Mouse (Mus musculus) embryonic facial prominence, embryonic 11.5 days (tissue): ENCODE results near the gene Gucy1a1. TPM values are rescaled to one million over a fixed set of nuclear protein-coding genes. Genes with fewer than 3 reads are reported as not detected.

ENCODE experiments used
- ATAC-seq: fragments of 200-750 bp; cut with Nextera tagmentation; replicated peaks from 2 replicates; pipeline ENCODE4 v1.8.0; 2017; ENCODE audit warnings: low read depth; ENCODE audit not compliant: insufficient number of reproducible peaks, low FRiP score, low TSS enrichment
- DNase-seq: peaks from one replicate; pipeline ENCODE4 v3.0.0-alpha.2; 2015; ENCODE audit warnings: low spot score
- H3K27ac ChIP-seq: fragments of 300-500 bp; sonication (generic); replicated peaks from 2 replicates; pipeline ENCODE4 v1.5.1; 2014; ENCODE audit warnings: mild to moderate bottlenecking, low read depth, low read length, control low read depth
- H3K27me3 ChIP-seq: fragments of 300-500 bp; sonication (generic); 2 replicates; pipeline ENCODE4 v1.6.1; 2014; ENCODE audit warnings: mild to moderate bottlenecking, low read length, moderate library complexity, mixed read lengths; ENCODE audit not compliant: control insufficient read depth, insufficient read depth
- H3K36me3 ChIP-seq: fragments of 300-500 bp; sonication (generic); replicated peaks from 2 replicates; pipeline ENCODE4 v1.6.1; 2014; ENCODE audit warnings: low read depth, mild to moderate bottlenecking, low read length, moderate library complexity, mixed read lengths; ENCODE audit not compliant: control insufficient read depth, insufficient read depth
- H3K4me1 ChIP-seq: fragments of 300-500 bp; sonication (generic); 2 replicates; pipeline ENCODE4 v1.6.1; 2014; ENCODE audit warnings: low read length, mixed read lengths; ENCODE audit not compliant: control insufficient read depth, insufficient read depth
- H3K4me2 ChIP-seq: fragments of 300-500 bp; sonication (generic); 2 replicates; pipeline ENCODE4 v1.6.1; 2014; ENCODE audit warnings: low read depth, mild to moderate bottlenecking, control low read depth, low read length, moderate library complexity
- H3K4me3 ChIP-seq: fragments of 300-500 bp; sonication (generic); 2 replicates; pipeline ENCODE4 v1.5.1; 2014; ENCODE audit warnings: low read depth, low read length, control low read depth
- H3K9ac ChIP-seq: fragments of 300-500 bp; sonication (generic); replicated peaks from 2 replicates; pipeline ENCODE4 v1.6.1; 2014; ENCODE audit warnings: mild to moderate bottlenecking, control low read depth, low read length
- H3K9me3 ChIP-seq: fragments of 300-500 bp; sonication (generic); replicated peaks from 2 replicates; pipeline ENCODE4 v1.6.1; 2016; ENCODE audit warnings: mild to moderate bottlenecking, low read length, inconsistent platforms, mixed read lengths; ENCODE audit not compliant: control insufficient read depth
- WGBS: fragments of 180-500 bp; shearing (Covaris S2); extraction: QIAGEN DNeasy Blood & Tissue Kit; methylation state at CpG from one replicate; pipeline ENCODE4 v1.1.7; 2014; 5-methylcytosine and 5-hydroxymethylcytosine counted together
- polyA plus RNA-seq: library from polyadenylated mRNA; unstranded; fragments of >200 nt; fragmentation: Nextera tagmentation; extraction: Ambion mirVana; gene quantifications from 2 replicates; pipeline ENCODE4 v1.2.1, GENCODE M21; 2014

Gene Gucy1a1
- 3.0 and 3.6 TPM in 2 replicates for polyA plus RNA-seq

- ATAC-seq: peak; percentile 85
- H3K4me2 ChIP-seq: peak within 1 kb of the TSS; percentile 83
- DNase-seq: peak; percentile 47
- 0 out of 2 replicates have a peak, but pooled peaks cover 2% of the 10 kb centered on the region for H3K4me1 ChIP-seq
- H3K27me3 ChIP-seq: no peaks in the 10 kb centered on the region
- under 1% methylated on average over 36 of the region's 36 CpGs for WGBS
- H3K27ac ChIP-seq: no peak within 1 kb of the TSS
- H3K9ac ChIP-seq: peak within 1 kb of the TSS; percentile 62
- H3K9me3 ChIP-seq: no peaks in the 10 kb centered on the region
- peak within 1 kb of the TSS; percentile 40 for H3K4me3 ChIP-seq
- no peaks in the 10 kb centered on the region for H3K36me3 ChIP-seq
These were observed at the start of gene Gucy1a1 for GRCm38 (mm10) chr3:82145126-82145901. Gucy1a1 (minus strand) TSS chr3:82145789.

DNA sequence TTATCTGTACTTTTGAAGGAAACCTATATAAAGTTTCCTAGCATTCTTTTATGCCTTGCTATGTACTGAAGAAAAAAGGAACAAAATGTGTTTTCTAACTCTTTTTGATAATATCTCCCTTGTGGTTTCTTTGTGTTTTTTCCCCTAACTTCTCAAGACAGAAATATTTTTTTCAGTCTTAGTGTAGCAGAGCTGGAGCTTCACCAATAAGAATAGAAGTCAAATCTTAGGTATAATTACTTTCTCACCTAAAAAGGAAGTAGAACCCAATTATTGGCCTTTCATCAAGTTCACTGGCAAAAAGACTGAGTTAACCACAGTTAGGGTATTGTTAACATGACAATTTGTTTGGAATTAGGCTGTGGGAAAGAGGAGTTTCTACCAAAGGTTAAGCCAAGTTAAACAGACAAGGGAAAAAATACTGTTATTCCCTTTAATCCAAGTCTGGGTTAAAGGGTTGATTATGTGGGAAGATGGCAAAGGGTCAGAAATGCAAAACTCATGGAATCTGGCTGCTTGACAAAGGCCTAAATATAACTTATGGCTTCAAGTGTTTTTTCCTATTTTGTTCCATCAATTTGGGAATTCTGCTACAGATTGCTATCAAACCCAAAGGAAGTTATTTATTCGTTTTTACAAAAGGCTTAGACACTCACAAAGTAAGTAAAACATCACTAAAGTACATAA, 46.1 kb upstream of the Gucy1a1 start:
- no peak for DNase-seq
- Histone ChIP-seq H3K4me2 (no peak overlapping the region), H3K9ac (no peak overlapping the region), H3K4me1 (no peaks in the 10 kb centered on the region), H3K4me3 (no peak overlapping the region), H3K9me3 (no peaks in the 10 kb centered on the region), H3K36me3 (no peaks in the 10 kb centered on the region), H3K27ac (no peak overlapping the region), H3K27me3 (no peaks in the 10 kb centered on the region)
- 67% methylated on average over 1 of the region's 1 CpGs for WGBS
- no peak for ATAC-seq

DNA sequence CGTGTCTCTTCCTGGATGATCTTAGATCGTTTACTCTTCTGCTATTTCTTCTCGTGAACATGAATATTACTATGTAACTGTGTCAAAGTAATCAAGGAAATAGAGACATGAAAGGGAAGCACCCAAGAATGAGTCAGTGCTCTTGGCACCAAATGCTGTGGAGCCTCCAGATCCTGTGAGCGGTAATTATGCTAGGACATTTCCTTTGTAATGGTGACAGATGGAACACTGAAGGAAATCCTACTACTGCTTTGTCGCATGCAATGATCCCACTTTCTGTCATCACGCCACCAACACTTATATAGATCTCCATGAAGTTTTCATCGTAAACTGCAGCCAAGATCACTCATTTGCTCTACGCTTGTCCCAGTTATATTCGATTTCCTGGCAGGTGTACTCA, 40.0 kb upstream of the Gucy1a1 start:
- 90% methylated on average over 9 of the region's 9 CpGs for WGBS
- H3K4me3 ChIP-seq: no peak overlapping the region
- H3K4me2 ChIP-seq: no peak overlapping the region
- H3K9me3 ChIP-seq: no peaks in the 10 kb centered on the region
- H3K27ac ChIP-seq: no peak overlapping the region
- H3K4me1 ChIP-seq: no peaks in the 10 kb centered on the region
- no peak for ATAC-seq
- H3K27me3 ChIP-seq: no peaks in the 10 kb centered on the region
- H3K36me3 ChIP-seq: no peaks in the 10 kb centered on the region
- H3K9ac ChIP-seq: no peak overlapping the region
- no peak for DNase-seq

GRCm38 (mm10) chr3:82181500-82181899, 35.9 kb upstream of the Gucy1a1 start:
- Histone ChIP-seq H3K9me3 (no peaks in the 10 kb centered on the region), H3K36me3 (no peaks in the 10 kb centered on the region), H3K4me1 (no peaks in the 10 kb centered on the region), H3K27ac (no peak overlapping the region), H3K4me3 (no peak overlapping the region), H3K27me3 (no peaks in the 10 kb centered on the region), H3K4me2 (no peak overlapping the region), H3K9ac (no peak overlapping the region)
- no peak for DNase-seq
- ATAC-seq: no peak

DNA sequence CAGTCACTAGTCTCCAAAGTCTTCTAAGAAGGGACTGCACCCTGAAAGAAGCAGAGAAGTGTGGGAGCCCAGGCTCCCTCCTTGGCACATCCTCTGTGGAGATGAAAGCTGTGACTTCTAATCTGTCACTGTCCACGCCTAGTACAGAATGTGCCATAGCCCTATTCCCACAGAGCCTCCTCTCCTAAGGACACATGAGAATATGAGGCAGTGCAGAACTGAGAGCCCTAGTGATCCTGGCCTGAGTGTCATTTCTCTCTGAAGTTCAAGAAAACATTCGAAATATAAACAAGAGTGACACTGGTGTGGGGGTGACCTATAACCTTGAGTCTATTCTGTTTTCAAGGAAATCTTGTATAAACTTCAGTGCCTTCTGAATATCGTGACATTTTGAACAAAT, 34.7 kb upstream of the Gucy1a1 start:
- Histone ChIP-seq H3K4me2 (no peak overlapping the region), H3K4me1 (no peaks in the 10 kb centered on the region), H3K27me3 (no peaks in the 10 kb centered on the region), H3K4me3 (no peak overlapping the region), H3K9ac (no peak overlapping the region), H3K36me3 (no peaks in the 10 kb centered on the region), H3K9me3 (no peaks in the 10 kb centered on the region), H3K27ac (no peak overlapping the region)
- ATAC-seq (no peak), DNase-seq (no peak)
- WGBS: 57% methylated on average over 3 of the region's 3 CpGs

- H3K4me3 ChIP-seq: no peak overlapping the region
- no peak for ATAC-seq
- no peak for DNase-seq
- no peaks in the 10 kb centered on the region for H3K9me3 ChIP-seq
- no peaks in the 10 kb centered on the region for H3K36me3 ChIP-seq
- H3K27ac ChIP-seq: no peak overlapping the region
- no peaks in the 10 kb centered on the region for H3K4me1 ChIP-seq
- WGBS: 78% methylated on average over 1 of the region's 1 CpGs
- H3K27me3 ChIP-seq: no peaks in the 10 kb centered on the region
- H3K9ac ChIP-seq: no peak overlapping the region
- H3K4me2 ChIP-seq: no peak overlapping the region
These were observed 29.9 kb upstream of the Gucy1a1 start for GRCm38 (mm10) chr3:82175501-82175900.

DNA sequence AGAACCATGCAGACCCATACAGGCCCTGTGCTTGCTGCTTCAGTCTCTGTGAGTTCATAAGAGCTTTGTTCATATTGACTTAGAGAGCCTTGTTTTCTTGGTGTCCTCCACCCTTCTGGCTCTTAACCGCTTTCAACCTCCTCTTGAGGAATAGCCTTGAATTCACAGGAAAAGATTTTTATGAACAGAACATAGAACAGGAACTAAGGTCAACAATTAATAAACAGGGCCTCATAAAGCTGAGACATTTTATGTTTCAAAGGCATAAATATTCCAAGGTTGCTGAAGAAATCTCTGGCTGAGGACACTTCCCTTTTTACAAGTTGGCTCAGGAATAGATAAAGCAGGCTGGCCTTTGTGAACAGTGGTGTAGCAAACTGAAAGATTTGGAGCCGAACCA, 21.5 kb upstream of the Gucy1a1 start:
- H3K9me3 ChIP-seq: no peaks in the 10 kb centered on the region
- DNase-seq (no peak), ATAC-seq (no peak)
- no peaks in the 10 kb centered on the region for H3K27me3 ChIP-seq
- WGBS: 88% methylated on average over 2 of the region's 2 CpGs
- H3K27ac ChIP-seq: no peak overlapping the region
- H3K4me1 ChIP-seq: no peaks in the 10 kb centered on the region
- no peak overlapping the region for H3K4me3 ChIP-seq
- no peaks in the 10 kb centered on the region for H3K36me3 ChIP-seq
- H3K9ac ChIP-seq: no peak overlapping the region
- no peak overlapping the region for H3K4me2 ChIP-seq

GRCm38 (mm10) chr3:82165937-82166336, 20.3 kb upstream of the Gucy1a1 start:
- ATAC-seq (no peak), DNase-seq (no peak)
- Histone ChIP-seq H3K4me3 (no peak overlapping the region), H3K27me3 (no peaks in the 10 kb centered on the region), H3K4me2 (no peak overlapping the region), H3K36me3 (no peaks in the 10 kb centered on the region), H3K9me3 (no peaks in the 10 kb centered on the region), H3K4me1 (no peaks in the 10 kb centered on the region), H3K27ac (no peak overlapping the region), H3K9ac (no peak overlapping the region)
- WGBS: 83% methylated on average over 2 of the region's 2 CpGs
